Mouse (Mus musculus): ENCODE measurements around the gene Kif13a. TPM values are rescaled to one million over a fixed set of nuclear protein-coding genes. Genes with fewer than 3 reads are reported as not detected.

Gene Kif13a
- polyA plus RNA-seq, 1 experiment: 33.5 TPM

DNA sequence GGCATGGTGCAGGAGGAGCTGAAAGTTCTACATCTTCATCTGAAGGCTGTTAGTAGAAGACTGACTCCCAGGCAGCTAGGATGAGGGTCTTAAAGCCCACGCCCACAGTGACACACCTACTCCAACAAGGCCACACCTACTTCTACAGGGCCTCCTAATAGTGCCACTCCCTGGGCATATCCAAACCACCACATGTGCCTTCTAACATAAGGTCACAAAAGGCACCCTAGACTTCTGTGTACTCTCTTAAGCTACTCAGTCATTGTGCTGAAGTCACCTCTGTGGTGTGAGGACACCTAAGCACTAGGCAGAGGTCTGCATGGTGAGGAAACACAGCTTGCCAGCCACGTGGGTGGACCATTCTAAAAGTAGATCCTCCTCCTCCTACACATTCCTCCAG, 187.3 kb downstream of the Kif13a start:
- Histone ChIP-seq H3K36me3 (ENCODE audit: control insufficient read depth, insufficient read depth, low read length) (no peaks in the 10 kb centered on the region), H3K27ac (ENCODE audit: insufficient read depth, low read depth, low read length) (no peak overlapping the region), H3K4me3 (ENCODE audit: low read depth, low read length) (no peak overlapping the region), H3K4me1 (ENCODE audit: control insufficient read depth, insufficient read depth, insufficient read length, low read length) (no peaks in the 10 kb centered on the region; the same call in 1 of the 2 replicates), H3K27me3 (ENCODE audit: control insufficient read depth, insufficient read depth, low read length) (no peaks in the 10 kb centered on the region)
- TF ChIP-seq CTCF (IDR thresholded peaks at IDR 0.05; ENCODE audit: extremely low read depth, insufficient read length, insufficient replicate concordance, low read depth, low read length) (no peak), POLR2A (IDR thresholded peaks at IDR 0.05; ENCODE audit: low read depth, low read length) (no peak)
- WGBS: 63% methylated on average over 2 of the region's 2 CpGs

DNA sequence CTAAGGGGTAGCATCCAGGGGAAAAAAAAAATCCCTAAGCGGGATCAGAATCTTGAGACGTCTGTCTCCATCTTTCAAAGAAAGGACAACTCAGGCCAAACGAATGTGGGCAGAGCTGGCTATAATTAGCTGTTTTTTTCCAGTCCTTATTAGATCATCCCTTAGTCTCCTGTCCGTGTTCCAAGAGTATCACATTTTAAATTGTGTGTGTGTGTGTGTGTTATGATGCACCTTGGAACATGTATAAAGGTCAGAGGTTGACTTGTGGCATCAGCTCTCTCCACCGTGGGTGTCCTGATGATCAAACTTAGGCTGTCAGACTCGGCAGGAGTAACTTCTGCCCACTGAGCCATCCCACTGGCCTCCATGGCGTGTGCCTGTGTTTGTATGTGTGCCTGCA, 190.2 kb downstream of the Kif13a start:
- Histone ChIP-seq H3K36me3 (ENCODE audit: control insufficient read depth, insufficient read depth, low read length) (no peaks in the 10 kb centered on the region), H3K27me3 (ENCODE audit: control insufficient read depth, insufficient read depth, low read length) (no peaks in the 10 kb centered on the region)
- 73% methylated on average over 7 of the region's 7 CpGs for WGBS

DNA sequence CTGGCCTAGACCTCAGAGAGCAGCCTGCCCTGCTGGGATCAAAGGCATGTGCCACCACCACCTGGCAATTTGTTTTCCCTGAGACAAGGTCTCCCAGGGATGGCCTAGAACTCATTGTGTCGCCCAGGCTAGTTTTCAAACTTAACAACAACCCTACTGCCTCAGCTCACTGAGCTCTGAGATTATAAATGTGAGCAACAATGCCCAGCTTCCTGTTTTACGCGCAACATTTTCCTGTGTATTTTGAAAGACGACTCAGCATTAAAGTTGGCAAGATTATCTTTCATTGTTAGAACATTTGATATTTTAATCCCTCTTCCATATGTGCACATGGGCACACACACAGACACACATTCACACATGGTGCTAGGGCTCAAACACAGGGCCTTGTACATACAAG, 192.2 kb downstream of the Kif13a start:
- TF ChIP-seq POLR2A (IDR thresholded peaks at IDR 0.05; ENCODE audit: low read depth, low read length): no peak
- TF ChIP-seq CTCF (IDR thresholded peaks at IDR 0.05; ENCODE audit: extremely low read depth, insufficient read length, insufficient replicate concordance, low read depth, low read length): no peak
- H3K36me3 ChIP-seq (ENCODE audit: control insufficient read depth, insufficient read depth, low read length): no peaks in the 10 kb centered on the region
- H3K4me3 ChIP-seq (ENCODE audit: low read depth, low read length): no peak overlapping the region
- no peaks in the 10 kb centered on the region for H3K27me3 ChIP-seq (ENCODE audit: control insufficient read depth, insufficient read depth, low read length)
- H3K4me1 ChIP-seq (ENCODE audit: control insufficient read depth, insufficient read depth, insufficient read length, low read length): no peaks in the 10 kb centered on the region; the same call in 1 of the 2 replicates
- H3K27ac ChIP-seq (ENCODE audit: insufficient read depth, low read depth, low read length): no peak overlapping the region
- WGBS: 82% methylated on average over 4 of the region's 4 CpGs

More for the DNA sequence above, 190.2 kb downstream of the Kif13a start:
- Histone ChIP-seq H3K27ac (ENCODE audit: insufficient read depth, low read depth, low read length) (no peak overlapping the region), H3K4me3 (ENCODE audit: low read depth, low read length) (no peak overlapping the region), H3K4me1 (ENCODE audit: control insufficient read depth, insufficient read depth, insufficient read length, low read length) (no peaks in the 10 kb centered on the region; the same call in 1 of the 2 replicates)
- TF ChIP-seq CTCF (IDR thresholded peaks at IDR 0.05; ENCODE audit: extremely low read depth, insufficient read length, insufficient replicate concordance, low read depth, low read length): no peak
- no peak for TF ChIP-seq POLR2A (IDR thresholded peaks at IDR 0.05; ENCODE audit: low read depth, low read length)

GRCm38 (mm10) chr13:46736479-46736865, 193.2 kb downstream of the Kif13a start:
- H3K36me3 ChIP-seq (ENCODE audit: control insufficient read depth, insufficient read depth, low read length): no peaks in the 10 kb centered on the region
- no peaks in the 10 kb centered on the region; the same call in 1 of the 2 replicates for H3K4me1 ChIP-seq (ENCODE audit: control insufficient read depth, insufficient read depth, insufficient read length, low read length)
- no peaks in the 10 kb centered on the region for H3K27me3 ChIP-seq (ENCODE audit: control insufficient read depth, insufficient read depth, low read length)
- H3K4me3 ChIP-seq (ENCODE audit: low read depth, low read length): peak overlapping the region; percentile 67
- WGBS: under 1% methylated on average over 12 of the region's 12 CpGs
- TF ChIP-seq POLR2A (IDR thresholded peaks at IDR 0.05; ENCODE audit: low read depth, low read length) (no peak), CTCF (IDR thresholded peaks at IDR 0.05; ENCODE audit: extremely low read depth, insufficient read length, insufficient replicate concordance, low read depth, low read length) (no peak)
- H3K27ac ChIP-seq (ENCODE audit: insufficient read depth, low read depth, low read length): peak overlapping the region; percentile 80

- Histone ChIP-seq H3K4me3 (ENCODE audit: low read depth, low read length) (peak overlapping the region; percentile 67), H3K4me1 (ENCODE audit: control insufficient read depth, insufficient read depth, insufficient read length, low read length) (no peaks in the 10 kb centered on the region; the same call in 1 of the 2 replicates), H3K27ac (ENCODE audit: insufficient read depth, low read depth, low read length) (peak overlapping the region; percentile 80), H3K27me3 (ENCODE audit: control insufficient read depth, insufficient read depth, low read length) (no peaks in the 10 kb centered on the region), H3K36me3 (ENCODE audit: control insufficient read depth, insufficient read depth, low read length) (no peaks in the 10 kb centered on the region)
- no peak for TF ChIP-seq CTCF (IDR thresholded peaks at IDR 0.05; ENCODE audit: extremely low read depth, insufficient read length, insufficient replicate concordance, low read depth, low read length)
- no peak for TF ChIP-seq POLR2A (IDR thresholded peaks at IDR 0.05; ENCODE audit: low read depth, low read length)
- 1% methylated on average over 20 of the region's 20 CpGs for WGBS
Observed at GRCm38 (mm10) chr13:46735808-46736478, 193.7 kb downstream of the Kif13a start.

- peak overlapping the region; percentile 67 for H3K4me3 ChIP-seq (ENCODE audit: low read depth, low read length)
- no peaks in the 10 kb centered on the region; the same call in 1 of the 2 replicates for H3K4me1 ChIP-seq (ENCODE audit: control insufficient read depth, insufficient read depth, insufficient read length, low read length)
- peak overlapping the region; percentile 80 for H3K27ac ChIP-seq (ENCODE audit: insufficient read depth, low read depth, low read length)
- no peaks in the 10 kb centered on the region for H3K27me3 ChIP-seq (ENCODE audit: control insufficient read depth, insufficient read depth, low read length)
- WGBS: 25% methylated on average over 11 of the region's 11 CpGs
- H3K36me3 ChIP-seq (ENCODE audit: control insufficient read depth, insufficient read depth, low read length): no peaks in the 10 kb centered on the region
- no peak for TF ChIP-seq CTCF (IDR thresholded peaks at IDR 0.05; ENCODE audit: extremely low read depth, insufficient read length, insufficient replicate concordance, low read depth, low read length)
Observed at GRCm38 (mm10) chr13:46735219-46735807, 194.4 kb downstream of the Kif13a start.

- WGBS: 86% methylated on average over 2 of the region's 2 CpGs
- no peak for TF ChIP-seq POLR2A (IDR thresholded peaks at IDR 0.05; ENCODE audit: low read depth, low read length)
- no peak for TF ChIP-seq CTCF (IDR thresholded peaks at IDR 0.05; ENCODE audit: extremely low read depth, insufficient read length, insufficient replicate concordance, low read depth, low read length)
Observed at GRCm38 (mm10) chr13:46729998-46730397, 199.7 kb downstream of the Kif13a start.

More at GRCm38 (mm10) chr13:46729998-46730397, 199.7 kb downstream of the Kif13a start:
- no peak overlapping the region for H3K27ac ChIP-seq (ENCODE audit: insufficient read depth, low read depth, low read length)
- peaks cover 2% of the 10 kb centered on the region; the same call in 1 of the 2 replicates for H3K4me1 ChIP-seq (ENCODE audit: control insufficient read depth, insufficient read depth, insufficient read length, low read length)
- H3K4me3 ChIP-seq (ENCODE audit: low read depth, low read length): no peak overlapping the region
- H3K27me3 ChIP-seq (ENCODE audit: control insufficient read depth, insufficient read depth, low read length): no peaks in the 10 kb centered on the region
- no peaks in the 10 kb centered on the region for H3K36me3 ChIP-seq (ENCODE audit: control insufficient read depth, insufficient read depth, low read length)
